Mouse (Mus musculus) lung, postnatal 10 days (tissue): ENCODE data around the gene Lrrk1.

Experiments used
- DNase-seq: peaks from one replicate; pipeline ENCODE4 v3.0.0; 2021

The Lrrk1 gene

DNA sequence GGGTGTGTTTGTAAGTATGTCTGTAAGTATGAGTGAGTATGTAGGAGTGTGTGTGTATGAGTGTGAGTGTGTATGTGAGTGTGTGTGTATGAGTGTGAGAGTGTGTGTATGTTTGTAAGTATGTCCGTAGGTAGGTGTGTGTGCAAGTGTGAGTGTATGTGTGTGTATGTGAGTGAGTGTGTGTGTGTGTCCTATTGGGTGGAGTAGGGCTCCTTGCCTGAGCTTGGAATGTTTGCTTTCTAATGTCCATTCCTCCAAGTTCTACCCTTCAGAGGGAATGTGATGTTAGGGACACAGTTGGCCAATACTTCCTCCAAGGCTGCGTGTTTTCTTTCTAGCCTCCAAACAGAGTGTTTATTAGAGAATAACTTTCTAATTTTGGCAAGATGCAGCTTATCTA, 51.2 kb downstream of the Lrrk1 start:
- no peak for DNase-seq

- no peak for DNase-seq
Observed at GRCm38 (mm10) chr7:66333906-66334500, 54.1 kb downstream of the Lrrk1 start.

GRCm38 (mm10) chr7:66332340-66332739, 55.8 kb downstream of the Lrrk1 start:
- DNase-seq: no peak

DNA sequence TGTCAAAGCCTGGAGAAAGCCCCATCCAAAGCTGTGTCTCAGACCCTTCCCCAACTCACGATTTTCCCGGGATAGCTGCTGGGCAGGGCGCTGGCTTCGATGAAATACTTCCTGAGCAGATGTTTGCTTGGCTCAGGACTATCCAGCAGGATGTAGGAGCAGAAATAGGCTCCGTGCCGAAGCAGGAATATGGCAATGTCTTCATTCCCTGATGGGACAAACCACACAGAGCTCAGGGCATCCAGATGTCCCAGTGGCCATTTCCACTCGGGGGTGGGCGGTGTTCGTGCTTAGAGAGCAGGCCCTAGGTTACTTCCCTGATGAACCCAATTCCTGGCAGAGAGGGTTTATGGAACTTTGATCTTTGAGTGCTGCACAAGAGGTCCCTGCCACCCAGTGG, 57.5 kb downstream of the Lrrk1 start:
- DNase-seq: no peak

DNA sequence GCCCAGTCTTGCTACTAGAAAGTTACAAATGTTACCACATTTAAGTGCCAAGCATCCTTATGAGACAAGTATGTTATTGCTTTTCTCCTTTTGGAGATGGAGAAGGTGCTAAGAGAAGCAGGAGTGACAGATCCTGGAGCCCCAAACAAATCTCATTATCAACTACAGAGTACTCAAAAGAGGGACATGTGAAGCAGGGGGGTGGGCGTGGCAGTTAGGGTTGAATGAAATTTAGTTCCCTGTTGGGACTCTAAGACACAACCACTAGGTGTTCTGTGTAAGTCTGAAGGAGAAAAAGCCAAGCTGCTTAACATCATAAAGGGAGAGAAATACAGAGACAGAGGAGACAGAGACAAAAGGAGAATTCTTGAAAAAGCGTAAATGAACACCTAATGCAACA, 60.6 kb downstream of the Lrrk1 start:
- no peak for DNase-seq

DNA sequence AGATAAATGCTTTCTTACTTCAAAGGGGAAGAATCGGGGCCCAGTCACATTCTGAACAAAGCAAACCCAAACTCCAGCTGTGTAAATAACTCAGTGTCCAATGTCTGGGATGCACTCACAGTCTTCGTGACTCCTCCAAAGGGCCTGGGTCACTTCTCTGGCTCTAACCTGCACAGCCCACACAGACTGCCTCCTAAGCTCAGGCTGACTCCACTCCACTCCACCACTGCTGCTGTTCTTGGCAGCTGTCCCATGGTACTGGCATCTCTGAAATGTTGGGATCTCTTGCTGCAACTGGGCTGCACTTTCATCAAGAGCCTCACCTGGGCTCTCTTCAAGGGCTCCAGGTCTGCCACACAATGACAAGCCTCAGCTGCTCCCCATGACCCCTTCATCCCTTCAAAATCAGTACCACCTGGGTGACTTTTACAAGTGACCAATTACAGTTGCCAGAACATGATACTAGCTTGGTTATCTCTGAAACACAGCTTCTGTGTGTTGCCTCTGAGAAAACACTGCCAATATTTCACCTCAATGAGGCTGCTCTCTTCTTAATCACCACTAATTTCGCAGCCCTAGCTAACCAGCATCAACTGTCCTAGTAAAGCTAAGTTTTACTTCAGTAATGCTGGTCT, 62.6 kb downstream of the Lrrk1 start:
- peak; percentile 61 for DNase-seq

DNA sequence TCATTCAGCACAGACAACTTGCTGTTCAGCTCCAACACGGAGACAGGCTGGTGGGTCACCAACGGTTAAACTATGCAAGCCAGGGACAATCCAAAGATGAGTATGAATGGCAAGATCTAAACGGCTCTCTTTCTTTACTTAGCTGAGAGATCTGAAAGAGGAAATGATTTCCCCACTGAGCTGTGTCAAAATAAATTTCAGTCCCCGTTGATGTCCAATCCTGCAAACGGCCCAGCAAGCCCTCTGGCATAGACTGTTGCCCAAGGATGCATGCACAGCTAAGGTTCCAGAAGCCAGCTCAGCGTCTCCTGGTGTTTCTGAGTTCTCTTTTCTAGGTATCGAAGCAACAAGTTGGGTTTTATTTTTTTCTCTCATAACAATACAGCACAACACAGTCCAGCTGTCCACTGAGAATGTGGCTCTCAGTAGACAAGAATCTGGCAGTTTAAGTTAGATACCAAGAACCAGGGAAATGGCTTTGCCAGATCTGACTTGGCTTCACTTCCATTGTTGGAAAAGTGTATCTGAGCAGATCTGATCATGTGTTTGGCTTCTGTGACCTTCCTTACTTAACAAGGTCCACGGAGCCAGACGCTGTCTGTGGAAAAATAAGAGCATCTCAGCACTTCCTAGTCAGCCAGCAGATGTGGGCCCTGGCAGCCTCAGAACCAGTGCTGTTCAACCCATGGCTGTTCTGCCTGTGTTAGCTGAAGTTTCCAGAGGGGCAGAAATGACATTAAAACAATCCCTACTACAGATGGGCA, 64.7 kb downstream of the Lrrk1 start:
- no peak for DNase-seq

DNA sequence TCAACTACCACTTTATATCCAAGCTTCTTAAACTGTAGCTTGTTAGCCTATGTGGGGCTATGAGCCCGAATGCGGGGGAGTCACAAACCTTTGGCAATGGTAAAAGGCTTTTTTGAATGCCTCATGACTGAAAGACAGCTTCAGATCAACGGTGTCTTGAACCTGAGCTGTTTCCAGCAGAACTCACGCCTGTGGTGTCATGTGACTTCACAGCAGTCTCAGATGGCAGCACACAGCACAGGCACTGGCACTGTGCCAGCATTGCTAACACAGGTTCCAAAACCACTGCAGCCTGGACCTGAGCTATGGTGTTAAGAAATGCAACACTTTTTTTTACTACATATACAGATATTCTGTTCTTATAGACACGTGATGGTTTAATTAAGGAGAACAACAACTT, 67.2 kb downstream of the Lrrk1 start:
- DNase-seq: no peak

GRCm38 (mm10) chr7:66318147-66318546, 70.0 kb downstream of the Lrrk1 start:
- DNase-seq: no peak

DNA sequence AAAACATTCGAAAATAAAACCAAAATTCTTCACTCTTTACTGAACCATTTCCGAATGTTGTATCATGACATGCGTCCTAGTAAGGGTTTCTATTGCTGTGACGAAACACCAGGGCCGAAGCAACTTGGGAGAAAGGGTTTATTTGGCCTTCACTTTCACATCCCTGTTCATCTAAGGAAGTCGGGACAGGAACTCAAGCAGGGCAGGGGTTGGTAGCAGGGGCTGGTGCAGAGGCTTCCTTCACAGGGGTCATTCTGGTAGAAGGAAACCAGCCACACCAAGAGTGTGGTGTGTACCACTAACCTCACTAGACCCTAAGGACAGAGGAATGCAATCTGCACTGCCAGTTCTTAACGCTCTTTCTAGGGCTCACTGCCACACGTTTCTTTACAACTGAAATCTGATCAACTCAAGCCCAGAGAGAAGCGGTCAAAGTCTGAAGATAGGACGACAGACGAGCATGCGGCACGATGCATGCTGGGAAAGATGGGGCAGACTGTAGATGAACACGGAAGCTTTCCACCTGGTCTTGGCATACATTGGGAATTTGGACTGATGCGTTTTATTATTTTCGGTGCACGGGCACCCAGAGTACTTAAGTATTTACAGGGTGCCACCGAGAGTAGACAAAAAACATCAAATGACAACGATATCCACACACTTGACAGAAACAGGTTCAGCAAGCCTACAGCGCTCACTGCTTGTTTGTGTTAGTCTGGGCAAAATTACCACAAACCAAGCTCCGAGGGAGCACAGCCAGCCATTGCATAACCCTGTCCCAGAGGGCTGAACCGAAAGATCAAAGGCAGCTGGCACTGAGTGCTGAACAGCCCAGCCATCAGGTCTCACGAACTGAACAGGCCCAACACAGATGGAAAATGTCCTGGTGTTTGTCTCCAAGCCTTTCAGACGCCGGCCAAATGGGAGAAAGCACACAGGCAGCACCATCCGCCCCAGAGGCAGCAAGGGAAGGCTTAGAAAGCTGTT, 77.2 kb downstream of the Lrrk1 start:
- DNase-seq: peak; percentile 91

GRCm38 (mm10) chr7:66309950-66310669, 78.0 kb downstream of the Lrrk1 start:
- DNase-seq: peak; percentile 80

- DNase-seq: peak; percentile 76
Observed at GRCm38 (mm10) chr7:66309240-66309949, 78.8 kb downstream of the Lrrk1 start.

- DNase-seq: no peak
Observed at GRCm38 (mm10) chr7:66308581-66309239, 79.4 kb downstream of the Lrrk1 start.

DNA sequence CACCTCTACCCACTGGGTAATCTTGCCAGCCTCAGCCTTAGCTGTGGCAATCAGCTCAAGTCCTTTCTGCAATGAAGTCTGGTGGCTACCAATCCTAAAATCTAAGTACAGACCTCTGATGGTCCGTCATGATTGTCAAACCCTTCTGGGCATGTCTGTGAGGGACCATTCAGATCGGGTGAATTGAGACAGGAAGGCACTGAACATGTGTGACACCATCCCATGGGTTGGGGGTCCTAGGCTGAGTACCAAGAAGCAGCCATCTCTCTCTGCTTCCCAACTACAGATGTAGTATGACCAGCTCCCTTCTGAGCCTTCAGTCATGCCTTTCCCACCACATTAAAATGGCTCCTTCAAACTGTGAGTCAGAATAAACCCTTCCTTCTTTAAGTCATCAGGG, 80.4 kb downstream of the Lrrk1 start:
- no peak for DNase-seq

GRCm38 (mm10) chr7:66305714-66306198, 82.4 kb downstream of the Lrrk1 start:
- no peak for DNase-seq

GRCm38 (mm10) chr7:66304993-66305713, 83.0 kb downstream of the Lrrk1 start:
- peak; percentile 76 for DNase-seq

GRCm38 (mm10) chr7:66303922-66304660, 84.1 kb downstream of the Lrrk1 start:
- DNase-seq: no peak

DNA sequence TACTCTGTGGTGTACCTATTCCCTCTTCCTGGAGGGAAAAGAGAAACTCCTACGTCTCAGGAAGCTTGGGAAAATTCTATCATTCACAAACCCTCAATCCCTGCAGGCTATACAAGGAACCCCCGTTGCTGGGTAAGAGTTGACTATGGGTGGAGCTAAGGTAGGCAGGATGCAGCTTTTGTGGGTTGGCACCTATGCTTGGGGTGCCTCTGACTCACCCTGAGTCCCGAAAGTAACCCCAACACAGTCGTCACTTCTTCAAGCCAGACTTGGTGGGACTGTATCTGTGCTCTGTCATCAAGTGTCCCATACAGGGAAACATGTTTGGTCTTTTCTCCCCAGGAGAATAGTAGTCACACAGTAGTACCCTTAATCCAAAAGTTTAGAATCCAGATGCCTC, 86.7 kb downstream of the Lrrk1 start:
- no peak for DNase-seq

GRCm38 (mm10) chr7:66300680-66301079, 87.5 kb downstream of the Lrrk1 start:
- peak; percentile 82 for DNase-seq

GRCm38 (mm10) chr7:66297656-66298021, 90.5 kb downstream of the Lrrk1 start:
- no peak for DNase-seq
